Mouse (Mus musculus) hindbrain, embryonic 16.5 days (tissue): Measurements from ENCODE around the gene Ttc34. TPM values are rescaled to one million over a fixed set of nuclear protein-coding genes. Genes with fewer than 3 reads are reported as not detected.
A peak's percentile ranks its signal among the peaks of the same experiment; 100 is the strongest.

ENCODE experiments used
- ATAC-seq: fragments of 200-750 bp; cut with Nextera tagmentation; 2 replicates; pipeline ENCODE4 v1.8.0; 2017; ENCODE audit warnings: moderate TSS enrichment, moderate library complexity
- H3K27ac ChIP-seq: fragments of 300-500 bp; sonication (generic); 2 replicates; pipeline ENCODE4 v1.5.1; 2014; ENCODE audit warnings: low read depth, mild to moderate bottlenecking, control low read depth, low read length, moderate library complexity
- H3K27me3 ChIP-seq: fragments of 300-500 bp; sonication (generic); replicated peaks from 2 replicates; pipeline ENCODE4 v1.6.1; 2014; ENCODE audit warnings: low read length; ENCODE audit not compliant: control insufficient read depth, insufficient read depth
- H3K36me3 ChIP-seq: fragments of 300-500 bp; sonication (generic); 2 replicates; pipeline ENCODE4 v1.6.1; 2014; ENCODE audit warnings: mild to moderate bottlenecking, low read length, moderate library complexity, mixed read lengths; ENCODE audit not compliant: control insufficient read depth, insufficient read depth
- H3K4me1 ChIP-seq: fragments of 300-500 bp; sonication (generic); 2 replicates; pipeline ENCODE4 v1.6.1; 2014; ENCODE audit warnings: low read depth, low read length; ENCODE audit not compliant: control insufficient read depth, insufficient read depth
- H3K4me2 ChIP-seq: fragments of 300-500 bp; sonication (generic); 2 replicates; pipeline ENCODE4 v1.6.1; 2014; ENCODE audit warnings: mild to moderate bottlenecking, low read length, control low read depth, moderate library complexity
- H3K4me3 ChIP-seq: fragments of 300-500 bp; sonication (generic); 2 replicates; pipeline ENCODE4 v1.5.1; 2014; ENCODE audit warnings: mild to moderate bottlenecking, low read length, control low read depth, moderate library complexity
- H3K9ac ChIP-seq: fragments of 300-500 bp; sonication (generic); 2 replicates; pipeline ENCODE4 v1.6.1; 2014; ENCODE audit warnings: low read depth, mild to moderate bottlenecking, control low read depth, low read length, moderate library complexity
- H3K9me3 ChIP-seq: fragments of 300-500 bp; sonication (generic); 2 replicates; pipeline ENCODE4 v1.6.1; 2014; ENCODE audit warnings: mild to moderate bottlenecking, low read length, moderate library complexity; ENCODE audit not compliant: control insufficient read depth
- WGBS: fragments of 180-500 bp; shearing (Covaris S2); extraction: QIAGEN DNeasy Blood & Tissue Kit; methylation state at CpG from one replicate; pipeline ENCODE4 v1.1.7; 2014; 5-methylcytosine and 5-hydroxymethylcytosine counted together
- polyA plus RNA-seq: library from polyadenylated mRNA; unstranded; fragments of >200 nt; fragmentation: Nextera tagmentation; extraction: Ambion mirVana; gene quantifications from 2 replicates; pipeline ENCODE4 v1.2.1, GENCODE M21; 2015

The Ttc34 gene
- polyA plus RNA-seq, result 2.0 and 2.3 TPM in 2 replicates

GRCm38 (mm10) chr4:154837170-154837569, at the start of gene Ttc34:
Gene Ttc34 (plus strand): TSS chr4:154837459.
- Histone ChIP-seq H3K36me3 (no peaks in the 10 kb centered on the region), H3K4me3 (no peak within 1 kb of the TSS), H3K9me3 (no peaks in the 10 kb centered on the region), H3K27me3 (peaks cover 9% of the 10 kb centered on the region), H3K4me2 (no peak within 1 kb of the TSS), H3K27ac (no peak within 1 kb of the TSS), H3K9ac (no peak within 1 kb of the TSS), H3K4me1 (peaks cover 1% of the 10 kb centered on the region; the same call in 1 of the 2 replicates)
- WGBS, result 59% methylated on average over 2 of the region's 2 CpGs
- peak; percentile 62; the same call in 1 of the 2 replicates for ATAC-seq

- Histone ChIP-seq H3K9ac (no peak overlapping the region), H3K4me1 (peaks cover 3% of the 10 kb centered on the region; the same call in 1 of the 2 replicates), H3K4me2 (no peak overlapping the region), H3K36me3 (no peaks in the 10 kb centered on the region), H3K27ac (no peak overlapping the region), H3K27me3 (no peaks in the 10 kb centered on the region), H3K4me3 (no peak overlapping the region), H3K9me3 (no peaks in the 10 kb centered on the region)
- 0 out of 2 replicates have a peak, but pooled peaks have one; percentile 30 for ATAC-seq
- 54% methylated on average over 13 of the region's 13 CpGs for WGBS
These were observed 49.1 kb upstream of the Ttc34 start for GRCm38 (mm10) chr4:154787960-154788702.

GRCm38 (mm10) chr4:154791894-154792293, 45.4 kb upstream of the Ttc34 start:
- Histone ChIP-seq H3K4me2 (no peak overlapping the region), H3K27ac (no peak overlapping the region), H3K9me3 (no peaks in the 10 kb centered on the region), H3K4me3 (no peak overlapping the region), H3K9ac (no peak overlapping the region), H3K27me3 (no peaks in the 10 kb centered on the region), H3K36me3 (no peaks in the 10 kb centered on the region), H3K4me1 (peaks cover 3% of the 10 kb centered on the region; the same call in 1 of the 2 replicates)
- WGBS, result 60% methylated on average over 7 of the region's 7 CpGs
- 0 out of 2 replicates have a peak, but pooled peaks have one; percentile 50 for ATAC-seq

- ATAC-seq, result no peak
- H3K4me1 ChIP-seq, result no peaks in the 10 kb centered on the region; the same call in 1 of the 2 replicates
- no peaks in the 10 kb centered on the region for H3K27me3 ChIP-seq
- H3K4me3 ChIP-seq, result no peak overlapping the region
- no peaks in the 10 kb centered on the region for H3K9me3 ChIP-seq
- H3K36me3 ChIP-seq, result no peaks in the 10 kb centered on the region
- no peak overlapping the region for H3K27ac ChIP-seq
- H3K9ac ChIP-seq, result no peak overlapping the region
- no peak overlapping the region for H3K4me2 ChIP-seq
- WGBS, result 80% methylated on average over 7 of the region's 7 CpGs
These were observed 43.8 kb upstream of the Ttc34 start for GRCm38 (mm10) chr4:154793499-154793898.

GRCm38 (mm10) chr4:154797834-154798233, 39.4 kb upstream of the Ttc34 start:
- no peaks in the 10 kb centered on the region for H3K36me3 ChIP-seq
- WGBS, result 7% methylated on average over 4 of the region's 4 CpGs
- no peak overlapping the region for H3K4me2 ChIP-seq
- H3K4me3 ChIP-seq, result no peak overlapping the region
- no peak overlapping the region for H3K27ac ChIP-seq
- H3K27me3 ChIP-seq, result peaks cover 6% of the 10 kb centered on the region
- peaks cover 9% of the 10 kb centered on the region for H3K4me1 ChIP-seq
- ATAC-seq, result no peak
- no peaks in the 10 kb centered on the region for H3K9me3 ChIP-seq
- H3K9ac ChIP-seq, result no peak overlapping the region

- WGBS, result 38% methylated on average over 5 of the region's 5 CpGs
These were observed 36.7 kb upstream of the Ttc34 start for GRCm38 (mm10) chr4:154800543-154800942.

GRCm38 (mm10) chr4:154802210-154802609, 35.0 kb upstream of the Ttc34 start:
- Histone ChIP-seq H3K27ac (no peak overlapping the region), H3K4me3 (no peak overlapping the region), H3K9me3 (no peaks in the 10 kb centered on the region), H3K4me1 (peaks cover 9% of the 10 kb centered on the region), H3K4me2 (peak overlapping the region; percentile 25; the same call in 1 of the 2 replicates), H3K27me3 (peaks cover 6% of the 10 kb centered on the region), H3K9ac (no peak overlapping the region; the same call in 1 of the 2 replicates), H3K36me3 (no peaks in the 10 kb centered on the region)
- no peak for ATAC-seq
- WGBS, result 8% methylated on average over 26 of the region's 26 CpGs

More at GRCm38 (mm10) chr4:154800543-154800942, 36.7 kb upstream of the Ttc34 start:
- no peak overlapping the region for H3K27ac ChIP-seq
- no peak overlapping the region for H3K4me3 ChIP-seq
- no peaks in the 10 kb centered on the region for H3K9me3 ChIP-seq
- ATAC-seq, result peak; percentile 30; the same call in 1 of the 2 replicates
- H3K36me3 ChIP-seq, result no peaks in the 10 kb centered on the region
- H3K4me1 ChIP-seq, result peaks cover 9% of the 10 kb centered on the region
- no peak overlapping the region for H3K4me2 ChIP-seq
- H3K27me3 ChIP-seq, result peaks cover 6% of the 10 kb centered on the region
- no peak overlapping the region for H3K9ac ChIP-seq

- WGBS, result 36% methylated on average over 6 of the region's 6 CpGs
- Histone ChIP-seq H3K27me3 (peaks cover 6% of the 10 kb centered on the region), H3K27ac (no peak overlapping the region), H3K36me3 (no peaks in the 10 kb centered on the region), H3K4me1 (no peaks in the 10 kb centered on the region), H3K9ac (no peak overlapping the region), H3K9me3 (no peaks in the 10 kb centered on the region), H3K4me3 (no peak overlapping the region), H3K4me2 (no peak overlapping the region)
- peak; percentile 79 for ATAC-seq
These were observed 11.6 kb upstream of the Ttc34 start for GRCm38 (mm10) chr4:154825662-154826061.

GRCm38 (mm10) chr4:154826224-154826623, 11.0 kb upstream of the Ttc34 start:
- ATAC-seq, result peak; percentile 42; the same call in 1 of the 2 replicates
- H3K4me2 ChIP-seq, result no peak overlapping the region
- no peak overlapping the region for H3K4me3 ChIP-seq
- no peaks in the 10 kb centered on the region for H3K36me3 ChIP-seq
- no peaks in the 10 kb centered on the region for H3K4me1 ChIP-seq
- H3K27me3 ChIP-seq, result peaks cover 6% of the 10 kb centered on the region
- WGBS, result 58% methylated on average over 7 of the region's 7 CpGs
- no peak overlapping the region for H3K9ac ChIP-seq
- no peak overlapping the region for H3K27ac ChIP-seq
- no peaks in the 10 kb centered on the region for H3K9me3 ChIP-seq
